Comparison of ENCODE assay signal across 20 mouse cellular contexts in genomic region chr6:52252016-52252774, GRCm38 (mm10). TPM values are rescaled to one million over a fixed set of nuclear protein-coding genes. Genes with fewer than 3 reads are reported as not detected.
DNase-seq lines count a peak whose midpoint lies in the region; ATAC-seq and TF ChIP-seq lines count a peak whose summit lies in the region.
"Had no signal": no experiment of that assay in that cellular context is flagged by ENCODE, and none has a peak within 500 bp of the region (broad histone marks: within the 10 kb centered on the region; RNA-seq: fewer than 3 reads in every experiment).

No protein-coding gene starts in this region.

- no peak for ATAC-seq in kidney, embryonic 14.5 days (ENCODE audit: low FRiP score, low TSS enrichment)
- ATAC-seq in limb, embryonic 15.5 days (ENCODE audit: insufficient number of reproducible peaks, low FRiP score, low TSS enrichment, low read depth) = peak; percentile 35
- ATAC-seq: hindbrain, postnatal 0 days had no signal

- H3K4me2 ChIP-seq in kidney, embryonic 14.5 days (replicated peaks; ENCODE audit: low read depth, low read length) = peak overlapping the region; percentile 41; the same call in 1 of the 2 replicates
- peak overlapping the region; percentile 56 for H3K4me2 ChIP-seq in limb, embryonic 15.5 days
- H3K4me2 ChIP-seq: heart, embryonic 12.5 days had no signal

- H3K4me1 ChIP-seq in kidney, embryonic 14.5 days (ENCODE audit: control insufficient read depth, insufficient read depth, low read length) = peaks cover 32% of the 10 kb centered on the region
- H3K4me1 ChIP-seq in limb, embryonic 15.5 days = peaks cover 15% of the 10 kb centered on the region

- H3K27ac ChIP-seq in kidney, embryonic 14.5 days (ENCODE audit: low read depth, low read length) = no peak overlapping the region
- H3K27ac ChIP-seq in limb, embryonic 15.5 days = peak overlapping the region; percentile 90
- H3K27ac ChIP-seq: hindbrain, postnatal 0 days had no signal

- WGBS in kidney, embryonic 14.5 days = 28% methylated on average over 24 of the region's 24 CpGs
- WGBS in limb, embryonic 15.5 days = 6% methylated on average over 24 of the region's 24 CpGs

- peaks cover 47% of the 10 kb centered on the region for H3K79me2 ChIP-seq in C2C12 (ENCODE audit: control insufficient read depth, insufficient read depth)

- TF ChIP-seq CTCF in C2C12 (IDR thresholded peaks at IDR 0.05; ENCODE audit: control insufficient read depth, insufficient read depth, insufficient read length) = no peak

- 0 out of 2 replicates have a peak overlapping the region, but pooled peaks have one; percentile 28 for H3K9ac ChIP-seq in kidney, embryonic 14.5 days (ENCODE audit: low read depth, low read length)
- peak overlapping the region; percentile 55 for H3K9ac ChIP-seq in limb, embryonic 15.5 days
- H3K9ac ChIP-seq: heart, embryonic 12.5 days had no signal

- no peak for DNase-seq in kidney, adult 11 months
- peak; percentile 50 for DNase-seq in R1 (ENCODE audit: low read depth, low spot score)
- DNase-seq in right cerebral cortex, postnatal 25 days = no peak
- DNase-seq in ovary, postnatal 14 days (ENCODE audit: low spot score) = no peak
- no peak for DNase-seq in lung, postnatal 25 days (ENCODE audit: low spot score)
- DNase-seq: adrenal gland, postnatal 36 days; cerebellum, adult 9-11 months; gastrocnemius, postnatal 36 days; heart, postnatal 4 days; lung, adult 2 months; thymus, adult 2 months had no signal

- peak overlapping the region; percentile 33 for H3K4me3 ChIP-seq in kidney, embryonic 14.5 days (ENCODE audit: low read length)
- H3K4me3 ChIP-seq in C2C12 (ENCODE audit: insufficient read depth, poor library complexity, severe bottlenecking) = peak overlapping the region; percentile 11
- peak overlapping the region; percentile 39 for H3K4me3 ChIP-seq in limb, embryonic 15.5 days
- H3K4me3 ChIP-seq: erythroblast, embryonic 14.5 days; heart, embryonic 12.5 days had no signal

- no peaks in the 10 kb centered on the region for H3K9me3 ChIP-seq in kidney, embryonic 14.5 days (ENCODE audit: control insufficient read depth, low read length)
- no peaks in the 10 kb centered on the region for H3K9me3 ChIP-seq in limb, embryonic 15.5 days
- H3K9me3 ChIP-seq: heart, embryonic 12.5 days had no signal

- peaks cover 47% of the 10 kb centered on the region for H3K27me3 ChIP-seq in kidney, embryonic 14.5 days (ENCODE audit: control insufficient read depth, insufficient read depth, low read length)
- no peaks in the 10 kb centered on the region for H3K27me3 ChIP-seq in C2C12 (ENCODE audit: control insufficient read depth, insufficient read depth, insufficient read length)
- H3K27me3 ChIP-seq in limb, embryonic 15.5 days = peaks cover 14% of the 10 kb centered on the region

- no peaks in the 10 kb centered on the region for H3K36me3 ChIP-seq in kidney, embryonic 14.5 days (ENCODE audit: control insufficient read depth, insufficient read depth, low read length)
- H3K36me3 ChIP-seq in C2C12 (ENCODE audit: control insufficient read depth, insufficient read depth) = peaks cover 13% of the 10 kb centered on the region
- H3K36me3 ChIP-seq in limb, embryonic 15.5 days = no peaks in the 10 kb centered on the region
- H3K36me3 ChIP-seq: heart, embryonic 12.5 days had no signal

- peaks cover 26% of the 10 kb centered on the region for H3K79me3 ChIP-seq in C2C12 (ENCODE audit: low read depth)

- H3ac ChIP-seq in C2C12 (ENCODE audit: control insufficient read depth, insufficient read length, low read depth) = peak overlapping the region; percentile 73

TF ChIP-seq in C2C12, 6 proteins besides CTCF, POLR2A, EP300 and RAD21:
- TF ChIP-seq FOSL1 (IDR thresholded peaks at IDR 0.05; ENCODE audit: insufficient read depth, low read length, poor library complexity, severe bottlenecking) = no peak

RNA-seq across cellular contexts. Expression of gene Hoxa11, which starts 6.6 kb away (rescaled TPM):
- polyA plus RNA-seq in kidney, embryonic 14.5 days (2014; fragmentation: Nextera tagmentation; extraction: Ambion mirVana) = 27.6 and 35.6 TPM in 2 replicates
- 19.2 TPM for polyA plus RNA-seq in C2C12 (2012; fragmentation: generic; extraction: Trizol)
- 23.3 and 33.4 TPM in 2 replicates for polyA plus RNA-seq in limb, embryonic 15.5 days (2015; fragmentation: Nextera tagmentation; extraction: Ambion mirVana)
- polyA plus RNA-seq: activated CD4-positive, CD25-positive, alpha-beta regulatory T cell, adult 4 months; erythroblast, embryonic 14.5 days; heart, embryonic 12.5 days; hindbrain, postnatal 0 days; lung, adult 2 months; small intestine, adult 2 months; thymus, adult 2 months had no signal

RNA-seq across cellular contexts. Expression of gene Hoxa13, which starts 8.5 kb away (rescaled TPM):
- polyA plus RNA-seq in kidney, embryonic 14.5 days (2014; fragmentation: Nextera tagmentation; extraction: Ambion mirVana) = not detected in 2 replicates
- 0.77 TPM for polyA plus RNA-seq in C2C12 (2012; fragmentation: generic; extraction: Trizol)
- polyA plus RNA-seq in limb, embryonic 15.5 days (2015; fragmentation: Nextera tagmentation; extraction: Ambion mirVana) = 11.0 and 17.4 TPM in 2 replicates
- polyA plus RNA-seq: activated CD4-positive, CD25-positive, alpha-beta regulatory T cell, adult 4 months; erythroblast, embryonic 14.5 days; frontal cortex, adult 2 months; heart, embryonic 12.5 days; hindbrain, postnatal 0 days; lung, adult 2 months; small intestine, adult 2 months; thymus, adult 2 months had no signal

RNA-seq across cellular contexts. Expression of gene Hoxa10, which starts 11.5 kb away (rescaled TPM):
- 177 and 186 TPM in 2 replicates for polyA plus RNA-seq in kidney, embryonic 14.5 days (2014; fragmentation: Nextera tagmentation; extraction: Ambion mirVana)
- 19.8 TPM for polyA plus RNA-seq in C2C12 (2012; fragmentation: generic; extraction: Trizol)
- 86.8 and 108 TPM in 2 replicates for polyA plus RNA-seq in limb, embryonic 15.5 days (2015; fragmentation: Nextera tagmentation; extraction: Ambion mirVana)
- polyA plus RNA-seq: activated CD4-positive, CD25-positive, alpha-beta regulatory T cell, adult 4 months; erythroblast, embryonic 14.5 days; frontal cortex, adult 2 months; hindbrain, postnatal 0 days; lung, adult 2 months; small intestine, adult 2 months; thymus, adult 2 months had no signal

RNA-seq across cellular contexts. Expression of gene Hoxa9, which starts 21.3 kb away (rescaled TPM):
- polyA plus RNA-seq in kidney, embryonic 14.5 days (2014; fragmentation: Nextera tagmentation; extraction: Ambion mirVana) = 58.1 and 67.8 TPM in 2 replicates
- 19.3 TPM for polyA plus RNA-seq in C2C12 (2012; fragmentation: generic; extraction: Trizol)
- polyA plus RNA-seq in limb, embryonic 15.5 days (2015; fragmentation: Nextera tagmentation; extraction: Ambion mirVana) = 30.8 and 34.0 TPM in 2 replicates
- polyA plus RNA-seq: erythroblast, embryonic 14.5 days; frontal cortex, adult 2 months; hindbrain, postnatal 0 days; lung, adult 2 months; small intestine, adult 2 months had no signal

RNA-seq across cellular contexts. Expression of gene Hoxa7, which starts 30.5 kb away (rescaled TPM):
- polyA plus RNA-seq in kidney, embryonic 14.5 days (2014; fragmentation: Nextera tagmentation; extraction: Ambion mirVana) = 19.1 and 19.6 TPM in 2 replicates
- polyA plus RNA-seq in C2C12 (2012; fragmentation: generic; extraction: Trizol) = 7.5 TPM
- polyA plus RNA-seq in limb, embryonic 15.5 days (2015; fragmentation: Nextera tagmentation; extraction: Ambion mirVana) = 12.0 and 12.9 TPM in 2 replicates
- polyA plus RNA-seq: activated CD4-positive, CD25-positive, alpha-beta regulatory T cell, adult 4 months; frontal cortex, adult 2 months; heart, embryonic 12.5 days had no signal
